Mouse (Mus musculus) midbrain, embryonic 13.5 days (tissue): Measurements from ENCODE around the gene Olfr809. TPM values are rescaled to one million over a fixed set of nuclear protein-coding genes. Genes with fewer than 3 reads are reported as not detected.

Experiments used
- ATAC-seq: fragments of 200-750 bp; cut with Nextera tagmentation; 2 replicates; pipeline ENCODE4 v1.8.0; 2017; ENCODE audit warnings: mild to moderate bottlenecking, moderate TSS enrichment, moderate library complexity
- H3K27ac ChIP-seq: fragments of 300-500 bp; sonication (generic); 2 replicates; pipeline ENCODE4 v1.5.1; 2015; ENCODE audit warnings: inconsistent platforms, mild to moderate bottlenecking, moderate library complexity
- H3K27me3 ChIP-seq: fragments of 300-500 bp; sonication (generic); 2 replicates; pipeline ENCODE4 v1.6.1; 2015; ENCODE audit warnings: mild to moderate bottlenecking, inconsistent platforms
- H3K36me3 ChIP-seq: fragments of 300-500 bp; sonication (generic); 2 replicates; pipeline ENCODE4 v1.6.1; 2015; ENCODE audit warnings: mild to moderate bottlenecking, inconsistent platforms
- H3K4me1 ChIP-seq: fragments of 300-500 bp; sonication (generic); replicated peaks from 2 replicates; pipeline ENCODE4 v1.6.1; 2015; ENCODE audit warnings: inconsistent platforms
- H3K4me2 ChIP-seq: fragments of 300-500 bp; sonication (generic); replicated peaks from 2 replicates; pipeline ENCODE4 v1.6.1; 2015; ENCODE audit warnings: moderate library complexity, mild to moderate bottlenecking, inconsistent platforms
- H3K4me3 ChIP-seq: fragments of 300-500 bp; sonication (generic); replicated peaks from 2 replicates; pipeline ENCODE4 v1.5.1; 2015; ENCODE audit warnings: mild to moderate bottlenecking, inconsistent platforms
- H3K9ac ChIP-seq: fragments of 300-500 bp; sonication (generic); replicated peaks from 2 replicates; pipeline ENCODE4 v1.6.1; 2015; ENCODE audit warnings: mild to moderate bottlenecking, inconsistent platforms
- H3K9me3 ChIP-seq: fragments of 300-500 bp; sonication (generic); 2 replicates; pipeline ENCODE4 v1.6.1; 2016; ENCODE audit warnings: mild to moderate bottlenecking, inconsistent platforms
- WGBS: fragments of 180-500 bp; shearing (Covaris S2); methylation state at CpG from one replicate; pipeline ENCODE4 v1.1.7; 2015; 5-methylcytosine and 5-hydroxymethylcytosine counted together
- microRNA-seq: library from miRNA; unstranded; fragments of <30 nt; microRNA quantifications from one replicate; pipeline ENCODE4, GENCODE M21; 2016
- polyA plus RNA-seq: library from polyadenylated mRNA; unstranded; fragments of >200 nt; fragmentation: Nextera tagmentation; extraction: Ambion mirVana; gene quantifications from 2 replicates; pipeline ENCODE4 v1.2.1, GENCODE M21; 2015

Olfr809 gene
- polyA plus RNA-seq, result not detected in 2 replicates

DNA sequence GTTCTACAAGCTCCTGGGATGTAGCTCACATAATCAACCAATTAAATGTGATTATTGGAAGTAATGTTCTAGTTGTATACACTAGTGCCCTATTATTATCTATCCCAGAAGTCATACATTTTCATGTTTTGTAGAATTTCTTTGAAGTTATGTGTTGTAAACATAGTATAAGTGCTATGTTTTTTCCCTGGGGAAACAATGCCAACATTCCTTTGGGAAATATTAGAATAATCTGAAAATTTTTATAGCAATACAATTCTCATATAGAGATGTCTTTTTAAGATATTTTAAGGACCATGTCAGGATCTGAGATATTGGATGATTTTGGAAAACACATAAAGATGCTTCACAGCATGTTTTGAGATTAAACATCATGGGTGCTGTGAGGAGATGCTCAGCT, at the start of gene Olfr809:
Olfr809 (plus strand) TSS at position 301 of the 400 bp plus-strand sequence.
- Histone ChIP-seq H3K27me3 (no peaks in the 10 kb centered on the region), H3K36me3 (no peaks in the 10 kb centered on the region), H3K27ac (no peak within 1 kb of the TSS), H3K4me3 (no peak within 1 kb of the TSS), H3K9me3 (no peaks in the 10 kb centered on the region), H3K9ac (no peak within 1 kb of the TSS), H3K4me1 (no peaks in the 10 kb centered on the region), H3K4me2 (no peak within 1 kb of the TSS)
- ATAC-seq, result no peak

DNA sequence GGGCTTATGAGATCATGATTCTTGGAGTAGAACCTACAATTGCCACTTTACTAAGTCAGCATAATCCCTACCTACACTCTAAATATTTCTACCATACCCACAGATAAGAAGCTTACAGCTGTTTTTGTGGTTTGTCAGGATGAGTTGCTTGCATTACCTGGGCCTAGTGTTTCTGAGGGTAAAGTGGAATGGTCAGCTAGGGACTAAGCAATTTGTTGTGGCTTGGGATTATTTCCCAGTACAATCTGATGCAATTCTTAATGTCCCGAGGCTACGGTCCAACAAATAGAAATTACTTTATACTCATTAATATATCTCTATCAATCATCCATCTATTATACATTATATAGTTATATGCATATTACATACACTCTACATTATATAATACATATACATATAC, 45.2 kb upstream of the Olfr809 start, which contains the start of gene Olfr805:
Olfr805 (minus strand) TSS at position 101 of the 400 bp plus-strand sequence.
- Histone ChIP-seq H3K36me3 (no peaks in the 10 kb centered on the region), H3K4me1 (no peaks in the 10 kb centered on the region), H3K4me3 (no peak within 1 kb of the TSS), H3K27me3 (no peaks in the 10 kb centered on the region), H3K27ac (no peak within 1 kb of the TSS), H3K9me3 (no peaks in the 10 kb centered on the region), H3K4me2 (no peak within 1 kb of the TSS), H3K9ac (no peak within 1 kb of the TSS)
- 100% methylated on average over 2 of the region's 2 CpGs for WGBS
- ATAC-seq, result no peak

DNA sequence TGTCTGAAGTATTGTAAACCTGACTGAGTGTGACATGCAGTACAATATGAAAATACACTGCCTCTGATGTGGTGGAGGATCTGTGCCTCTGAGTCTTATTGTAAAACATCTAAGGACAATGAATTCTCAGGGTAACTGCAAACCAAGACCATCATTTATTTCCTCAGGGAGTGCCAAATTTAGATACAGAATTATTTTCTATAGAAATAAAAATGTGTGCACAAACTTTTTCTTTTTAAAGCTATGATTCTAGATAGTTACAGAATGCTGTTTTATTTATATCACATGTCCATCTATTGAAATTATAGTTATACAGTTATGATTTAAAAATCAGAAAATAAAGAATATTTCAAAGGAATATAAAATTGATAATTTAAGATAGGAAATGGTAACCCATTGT, 32.6 kb upstream of the Olfr809 start, which contains the start of gene Olfr806:
Olfr806 (minus strand) TSS at position 101 of the 400 bp plus-strand sequence.
- Histone ChIP-seq H3K27ac (no peak within 1 kb of the TSS), H3K36me3 (no peaks in the 10 kb centered on the region), H3K4me3 (no peak within 1 kb of the TSS), H3K4me2 (no peak within 1 kb of the TSS), H3K27me3 (no peaks in the 10 kb centered on the region), H3K4me1 (no peaks in the 10 kb centered on the region), H3K9ac (no peak within 1 kb of the TSS), H3K9me3 (no peaks in the 10 kb centered on the region)
- no peak for ATAC-seq

DNA sequence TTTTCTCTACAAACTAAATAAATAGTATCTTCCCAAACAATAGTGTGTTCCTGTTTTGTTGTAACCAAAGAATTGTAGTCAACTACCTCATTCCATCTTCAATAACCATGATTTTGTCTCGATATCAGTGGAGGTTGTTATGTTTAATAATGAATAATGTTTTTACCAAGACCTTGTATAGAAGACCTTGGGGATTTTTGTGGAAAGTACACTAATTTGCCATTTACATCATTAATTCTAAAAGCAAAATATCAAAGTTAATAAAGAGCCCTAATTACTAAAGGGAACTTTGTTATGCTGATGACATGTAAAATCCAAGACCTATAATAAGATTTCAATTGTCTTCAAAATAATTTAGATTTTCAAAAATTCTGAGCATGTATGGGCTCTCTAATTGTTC, 16.7 kb upstream of the Olfr809 start, which contains the start of gene Olfr807:
Olfr807 (minus strand) TSS at position 101 of the 400 bp plus-strand sequence.
- Histone ChIP-seq H3K4me2 (no peak within 1 kb of the TSS), H3K9ac (no peak within 1 kb of the TSS), H3K27me3 (no peaks in the 10 kb centered on the region), H3K27ac (no peak within 1 kb of the TSS), H3K9me3 (no peaks in the 10 kb centered on the region), H3K4me3 (no peak within 1 kb of the TSS), H3K4me1 (no peaks in the 10 kb centered on the region), H3K36me3 (no peaks in the 10 kb centered on the region)
- WGBS, result 91% methylated on average over 1 of the region's 1 CpGs
- no peak for ATAC-seq

DNA sequence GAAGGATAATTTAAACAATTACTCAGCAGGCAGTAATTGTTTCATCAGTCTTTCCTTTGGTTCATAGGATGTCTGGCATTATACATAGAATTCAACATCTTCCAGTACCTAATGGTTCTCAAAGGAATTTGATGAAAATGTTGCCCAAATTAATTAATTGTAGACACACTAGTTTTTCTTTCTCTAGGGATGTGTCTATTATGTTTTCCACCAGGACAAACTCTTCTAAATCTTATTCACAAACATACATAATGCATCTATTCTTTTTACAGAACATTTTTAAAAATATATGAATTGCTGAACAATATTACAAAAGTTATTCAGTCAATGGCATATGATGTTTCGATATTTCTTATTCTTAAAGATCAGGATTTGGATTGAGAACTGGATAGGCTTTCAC, 9.3 kb upstream of the Olfr809 start, which contains the start of gene Olfr808:
Olfr808 (plus strand) TSS at position 301 of the 400 bp plus-strand sequence.
- H3K27me3 ChIP-seq, result no peaks in the 10 kb centered on the region
- 93% methylated on average over 1 of the region's 1 CpGs for WGBS
- no peaks in the 10 kb centered on the region for H3K4me1 ChIP-seq

DNA sequence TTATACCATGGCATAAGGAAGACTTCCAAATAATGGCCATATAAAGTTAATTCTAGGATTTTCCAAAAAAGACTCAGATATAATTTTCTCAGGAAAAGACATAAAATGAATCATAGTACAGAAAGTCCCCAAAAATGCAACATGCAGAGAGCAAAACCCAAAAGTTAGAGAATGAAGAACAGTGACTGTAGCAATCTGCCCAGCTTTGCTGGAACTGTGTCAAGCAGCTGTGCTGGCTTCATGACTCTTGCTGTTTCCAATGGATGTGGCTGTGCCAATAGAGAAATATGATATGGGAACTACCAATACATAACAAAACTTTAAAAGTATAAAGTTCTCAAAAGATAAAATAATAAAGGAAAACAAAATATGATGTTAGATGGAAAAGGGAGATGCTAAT, 3.7 kb downstream of the Olfr809 start:
- no peaks in the 10 kb centered on the region for H3K36me3 ChIP-seq
- H3K4me3 ChIP-seq, result no peak overlapping the region
- H3K27ac ChIP-seq, result no peak overlapping the region
- no peak for ATAC-seq
- H3K27me3 ChIP-seq, result no peaks in the 10 kb centered on the region
- no peaks in the 10 kb centered on the region for H3K9me3 ChIP-seq
- no peak overlapping the region for H3K4me2 ChIP-seq
- no peak overlapping the region for H3K9ac ChIP-seq
- H3K4me1 ChIP-seq, result no peaks in the 10 kb centered on the region

More for the DNA sequence above, 9.3 kb upstream of the Olfr809 start, which contains the start of gene Olfr808:
- no peak within 1 kb of the TSS for H3K4me2 ChIP-seq
- H3K9ac ChIP-seq, result no peak within 1 kb of the TSS
- H3K27ac ChIP-seq, result no peak within 1 kb of the TSS
- ATAC-seq, result no peak
- no peak within 1 kb of the TSS for H3K4me3 ChIP-seq
- H3K9me3 ChIP-seq, result no peaks in the 10 kb centered on the region
- no peaks in the 10 kb centered on the region for H3K36me3 ChIP-seq

DNA sequence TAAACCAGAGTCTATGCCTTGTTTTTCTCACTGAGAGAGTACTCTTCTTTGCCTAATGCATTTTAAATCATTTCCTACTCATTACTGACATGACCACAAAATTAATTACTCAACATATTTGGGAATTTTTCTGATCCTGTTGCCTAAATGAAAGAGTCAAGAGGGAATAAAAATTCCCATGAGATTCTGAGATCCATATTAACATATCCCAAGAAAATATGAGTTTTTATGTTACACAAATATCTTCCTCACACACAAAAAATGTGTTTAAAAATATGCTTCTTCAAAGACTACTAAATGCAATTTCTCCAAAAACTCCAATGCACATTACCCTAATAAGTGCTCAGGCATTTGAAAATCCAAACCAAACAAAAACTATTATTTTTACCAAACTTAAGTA, 20.4 kb downstream of the Olfr809 start, which contains the start of gene Olfr810:
Olfr810 (minus strand) TSS at position 101 of the 400 bp plus-strand sequence.
- no peak within 1 kb of the TSS for H3K9ac ChIP-seq
- H3K4me1 ChIP-seq, result no peaks in the 10 kb centered on the region
- no peaks in the 10 kb centered on the region for H3K9me3 ChIP-seq
- no peak within 1 kb of the TSS for H3K4me2 ChIP-seq
- H3K4me3 ChIP-seq, result no peak within 1 kb of the TSS
- no peaks in the 10 kb centered on the region for H3K27me3 ChIP-seq
- H3K36me3 ChIP-seq, result no peaks in the 10 kb centered on the region
- ATAC-seq, result no peak
- no peak within 1 kb of the TSS for H3K27ac ChIP-seq

DNA sequence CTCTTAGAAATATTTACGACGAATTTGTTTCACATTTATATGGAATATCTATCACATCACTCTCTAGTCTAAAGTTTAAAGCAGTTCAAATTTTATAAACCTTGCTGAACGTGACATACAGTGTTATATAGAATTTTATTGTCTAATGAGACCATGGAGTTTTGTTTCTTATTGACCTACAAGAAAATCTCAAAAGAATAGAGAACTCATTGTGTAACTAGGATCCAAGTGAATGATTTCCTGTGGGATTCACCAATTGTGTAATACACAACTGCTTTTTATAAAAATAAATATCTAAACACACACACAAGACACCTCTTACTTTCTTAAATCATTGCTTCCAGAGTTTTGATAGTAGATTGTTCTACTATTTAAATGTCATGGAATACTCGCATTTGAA, 29.9 kb downstream of the Olfr809 start, which contains the start of gene Olfr811:
Olfr811 (minus strand) TSS at position 101 of the 400 bp plus-strand sequence.
- H3K9ac ChIP-seq, result no peak within 1 kb of the TSS
- no peaks in the 10 kb centered on the region for H3K27me3 ChIP-seq
- 87% methylated on average over 4 of the region's 4 CpGs for WGBS
- ATAC-seq, result no peak
- no peak within 1 kb of the TSS for H3K4me3 ChIP-seq
- no peaks in the 10 kb centered on the region for H3K9me3 ChIP-seq
- no peak within 1 kb of the TSS for H3K27ac ChIP-seq
- H3K4me1 ChIP-seq, result no peaks in the 10 kb centered on the region
- H3K4me2 ChIP-seq, result no peak within 1 kb of the TSS
- H3K36me3 ChIP-seq, result no peaks in the 10 kb centered on the region

Small RNA genes lying within 50 kb of the gene (microRNA-seq; reads per million reads assigned to microRNA genes)
- gene Gm24485, result not detected

Other genes starting within 250 kb of the Olfr809 start
- not detected in 2 replicates for gene Olfr792, start 235.5 kb upstream of the Olfr809 start, polyA plus RNA-seq
- gene Olfr794, start 207.0 kb upstream of the Olfr809 start, polyA plus RNA-seq, result not detected in 2 replicates
- gene Olfr796, start 162.1 kb upstream of the Olfr809 start, polyA plus RNA-seq, result not detected in 2 replicates
- gene Olfr798, start 146.7 kb upstream of the Olfr809 start, polyA plus RNA-seq, result not detected in 2 replicates
- not detected in 2 replicates for gene Olfr799, start 137.2 kb upstream of the Olfr809 start, polyA plus RNA-seq
- gene Olfr800, start 116.9 kb upstream of the Olfr809 start, polyA plus RNA-seq, result not detected in 2 replicates
- gene Olfr801, start 100.8 kb upstream of the Olfr809 start, polyA plus RNA-seq, result not detected in 2 replicates
- not detected in 2 replicates for gene Olfr802, start 86.5 kb upstream of the Olfr809 start, polyA plus RNA-seq
- gene Olfr803, start 80.4 kb upstream of the Olfr809 start, polyA plus RNA-seq, result not detected in 2 replicates
- gene Olfr804, start 71.4 kb upstream of the Olfr809 start, polyA plus RNA-seq, result not detected in 2 replicates
- not detected in 2 replicates for gene Olfr805, start 45.3 kb upstream of the Olfr809 start, polyA plus RNA-seq
- not detected in 2 replicates for gene Olfr806, start 32.7 kb upstream of the Olfr809 start, polyA plus RNA-seq
- gene Olfr807, start 16.8 kb upstream of the Olfr809 start, polyA plus RNA-seq, result not detected in 2 replicates
- gene Olfr808, start 9.2 kb upstream of the Olfr809 start, polyA plus RNA-seq, result not detected in 2 replicates
- not detected in 2 replicates for gene Olfr810, start 20.3 kb downstream of the Olfr809 start, polyA plus RNA-seq
- not detected in 2 replicates for gene Olfr811, start 29.8 kb downstream of the Olfr809 start, polyA plus RNA-seq
- not detected in 2 replicates for gene Olfr812, start 71.5 kb downstream of the Olfr809 start, polyA plus RNA-seq
- gene Olfr813, start 80.7 kb downstream of the Olfr809 start, polyA plus RNA-seq, result not detected in 2 replicates
- gene Olfr814, start 105.2 kb downstream of the Olfr809 start, polyA plus RNA-seq, result not detected in 2 replicates
- gene Olfr815, start 131.2 kb downstream of the Olfr809 start, polyA plus RNA-seq, result not detected in 2 replicates
- gene Olfr816, start 141.0 kb downstream of the Olfr809 start, polyA plus RNA-seq, result not detected in 2 replicates
- not detected in 2 replicates for gene Olfr818, start 174.5 kb downstream of the Olfr809 start, polyA plus RNA-seq
- gene Olfr819, start 192.6 kb downstream of the Olfr809 start, polyA plus RNA-seq, result not detected in 2 replicates
- gene Olfr247, start 201.5 kb downstream of the Olfr809 start, polyA plus RNA-seq, result not detected in 2 replicates
- gene Gm10310, start 210.4 kb downstream of the Olfr809 start, polyA plus RNA-seq, result not detected in 2 replicates
- gene Olfr820, start 238.0 kb downstream of the Olfr809 start, polyA plus RNA-seq, result not detected in 2 replicates